Mouse (Mus musculus): Measurements from ENCODE around the gene Il5.
"Not testable (repeated sequence)": the region's sequence is repeated elsewhere in the genome, so short reads cannot be mapped to it uniquely, and the experiment has no call there.

Gene Il5

GRCm38 (mm10) chr11:53745260-53745659, 24.7 kb downstream of the Il5 start:
- DNase-seq (ENCODE audit: low read depth, low spot score): no peak

- DNase-seq (ENCODE audit: low read depth, low spot score): no peak
Observed at GRCm38 (mm10) chr11:53747985-53748384, 27.4 kb downstream of the Il5 start.

GRCm38 (mm10) chr11:53748614-53749013, 28.0 kb downstream of the Il5 start:
- no peak for DNase-seq (ENCODE audit: low read depth, low spot score)

- DNase-seq (ENCODE audit: low read depth, low spot score): no peak
Observed at GRCm38 (mm10) chr11:53749306-53749705, 28.7 kb downstream of the Il5 start.

GRCm38 (mm10) chr11:53749716-53750352, 29.2 kb downstream of the Il5 start:
- peak; percentile 51 for DNase-seq (ENCODE audit: low read depth, low spot score)

- DNase-seq (ENCODE audit: low read depth, low spot score): no peak
Observed at GRCm38 (mm10) chr11:53755011-53755595, 34.5 kb downstream of the Il5 start.

- no peak for DNase-seq (ENCODE audit: low read depth, low spot score)
Observed at GRCm38 (mm10) chr11:53757612-53758011, 37.0 kb downstream of the Il5 start.

- not testable (repeated sequence) for DNase-seq (ENCODE audit: low read depth, low spot score)
Observed at GRCm38 (mm10) chr11:53758033-53758432, 37.4 kb downstream of the Il5 start.

- peak; percentile 79 for DNase-seq (ENCODE audit: low read depth, low spot score)
Observed at GRCm38 (mm10) chr11:53758791-53759351, 38.3 kb downstream of the Il5 start.

- peak; percentile 68 for DNase-seq (ENCODE audit: low read depth, low spot score)
Observed at GRCm38 (mm10) chr11:53759545-53760406, 39.2 kb downstream of the Il5 start.

GRCm38 (mm10) chr11:53761284-53761683, 40.7 kb downstream of the Il5 start:
- no peak for DNase-seq (ENCODE audit: low read depth, low spot score)

- DNase-seq (ENCODE audit: low read depth, low spot score): no peak
Observed at GRCm38 (mm10) chr11:53761822-53762221, 41.2 kb downstream of the Il5 start.

- DNase-seq (ENCODE audit: low read depth, low spot score): peak; percentile 72
Observed at GRCm38 (mm10) chr11:53762426-53762825, 41.8 kb downstream of the Il5 start.

GRCm38 (mm10) chr11:53762827-53763495, 42.4 kb downstream of the Il5 start:
- DNase-seq (ENCODE audit: low read depth, low spot score): peak; percentile 76

GRCm38 (mm10) chr11:53763496-53764140, 43.0 kb downstream of the Il5 start:
- peak; percentile 80 for DNase-seq (ENCODE audit: low read depth, low spot score)

GRCm38 (mm10) chr11:53764581-53764980, 44.0 kb downstream of the Il5 start:
- no peak for DNase-seq (ENCODE audit: low read depth, low spot score)

GRCm38 (mm10) chr11:53768422-53769184, 48.0 kb downstream of the Il5 start:
- no peak for DNase-seq (ENCODE audit: low read depth, low spot score)

- no peak for DNase-seq (ENCODE audit: low read depth, low spot score)
Observed at GRCm38 (mm10) chr11:53769185-53769576, 48.6 kb downstream of the Il5 start.

GRCm38 (mm10) chr11:53769760-53770124, 49.1 kb downstream of the Il5 start, which contains the start of gene Irf1:
Irf1 (plus strand) TSS chr11:53770014.
- DNase-seq (ENCODE audit: low read depth, low spot score): peak; percentile 97

GRCm38 (mm10) chr11:53770125-53770791, 49.7 kb downstream of the Il5 start:
- peak; percentile 48 for DNase-seq (ENCODE audit: low read depth, low spot score)
